Mouse (Mus musculus) T-cell, adult 2 months (primary cell): Measurements from ENCODE around the gene Tnik.

ENCODE experiments used
- DNase-seq: peaks from one replicate; pipeline ENCODE4 v3.0.0; 2022; ENCODE audit warnings: low spot score

Tnik gene

GRCm38 (mm10) chr3:28547965-28548730, 285.1 kb downstream of the Tnik start:
- DNase-seq, result no peak

GRCm38 (mm10) chr3:28549391-28549790, 286.4 kb downstream of the Tnik start:
- DNase-seq, result no peak

- no peak for DNase-seq
Measured at GRCm38 (mm10) chr3:28550497-28551093, 287.6 kb downstream of the Tnik start.

GRCm38 (mm10) chr3:28551756-28552155, 288.7 kb downstream of the Tnik start:
- no peak for DNase-seq

- DNase-seq, result peak; percentile 39
Measured at GRCm38 (mm10) chr3:28554934-28555333, 291.9 kb downstream of the Tnik start.

- no peak for DNase-seq
Measured at GRCm38 (mm10) chr3:28555795-28556570, 293.0 kb downstream of the Tnik start.

- DNase-seq, result no peak
Measured at GRCm38 (mm10) chr3:28558328-28558871, 295.4 kb downstream of the Tnik start.

- DNase-seq, result no peak
Measured at GRCm38 (mm10) chr3:28561408-28561807, 298.4 kb downstream of the Tnik start.

- DNase-seq, result no peak
Measured at GRCm38 (mm10) chr3:28562612-28563332, 299.8 kb downstream of the Tnik start.

- DNase-seq, result no peak
Measured at GRCm38 (mm10) chr3:28564370-28565357, 301.6 kb downstream of the Tnik start.

GRCm38 (mm10) chr3:28577301-28577700, 314.3 kb downstream of the Tnik start:
- DNase-seq, result no peak

- DNase-seq, result no peak
Measured at GRCm38 (mm10) chr3:28578950-28579615, 316.1 kb downstream of the Tnik start.

- DNase-seq, result no peak
Measured at GRCm38 (mm10) chr3:28585750-28586465, 322.9 kb downstream of the Tnik start.

GRCm38 (mm10) chr3:28587808-28588207, 324.8 kb downstream of the Tnik start:
- DNase-seq, result no peak

GRCm38 (mm10) chr3:28591345-28591744, 328.3 kb downstream of the Tnik start:
- no peak for DNase-seq

- DNase-seq, result no peak
Measured at GRCm38 (mm10) chr3:28593922-28594321, 330.9 kb downstream of the Tnik start.

GRCm38 (mm10) chr3:28599476-28599875, 336.5 kb downstream of the Tnik start:
- no peak for DNase-seq

- no peak for DNase-seq
Measured at GRCm38 (mm10) chr3:28606741-28607140, 343.7 kb downstream of the Tnik start.

- no peak for DNase-seq
Measured at GRCm38 (mm10) chr3:28612330-28612729, 349.3 kb downstream of the Tnik start.
